Mouse (Mus musculus) MN1 (cell line): ENCODE results near the gene Mum1l1.
"Not testable (repeated sequence)": the region's sequence is repeated elsewhere in the genome, so short reads cannot be mapped to it uniquely, and the experiment has no call there.

Experiments
- DNase-seq: peaks from one replicate; pipeline ENCODE4 v3.0.0-alpha.2; 2016; ENCODE audit warnings: low spot score

Mum1l1 gene

DNA sequence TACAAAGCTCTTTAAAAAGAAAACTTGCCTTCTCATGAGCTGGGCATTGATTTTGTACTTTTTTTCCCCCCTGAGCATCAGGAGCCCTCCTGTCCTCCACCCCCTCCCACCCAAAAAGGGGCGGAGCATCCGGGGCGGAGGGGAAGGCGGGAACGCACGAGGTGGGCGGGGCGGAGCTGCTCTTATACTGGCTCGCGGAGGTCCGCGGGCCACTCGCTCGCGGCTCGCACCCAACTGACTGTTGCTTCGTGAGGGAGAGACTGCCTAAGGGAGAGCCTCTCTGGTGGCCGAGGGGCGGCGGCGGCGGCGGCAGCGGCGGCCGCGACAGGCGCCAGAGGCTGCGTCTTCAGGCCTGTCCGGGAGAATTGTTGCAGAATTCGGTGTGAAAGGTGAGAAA is at the start of gene Mum1l1:
Gene Mum1l1 (plus strand): TSS at position 214 of the 397 bp plus-strand sequence.
- DNase-seq: no peak

- DNase-seq: no peak
These were observed 30.9 kb upstream of the Mum1l1 start, which contains the start of gene 4933428M09Rik for GRCm38 (mm10) chrX:139178928-139179327. Gene 4933428M09Rik (plus strand): TSS chrX:139179228.

DNA sequence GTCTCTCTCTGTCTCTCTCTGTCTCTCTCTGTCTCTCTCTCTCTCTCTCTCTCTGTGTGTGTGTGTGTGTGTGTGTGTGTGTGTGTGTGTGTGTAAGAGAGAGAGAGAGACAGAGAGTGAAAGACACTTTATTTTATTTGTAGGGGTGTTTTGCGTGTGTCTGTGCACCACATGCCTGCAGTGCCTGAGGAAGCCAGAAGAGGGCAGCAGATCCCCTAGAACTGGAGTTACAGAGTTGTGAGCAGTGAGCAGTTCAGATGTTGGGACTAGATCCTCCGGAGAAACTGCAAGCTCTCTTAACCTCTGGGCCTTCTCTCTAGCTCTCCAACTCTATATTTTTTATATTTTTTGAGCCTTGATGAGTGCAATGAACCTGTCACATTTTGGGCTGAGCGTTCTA is 18.3 kb upstream of the Mum1l1 start:
- DNase-seq: not testable (repeated sequence)

GRCm38 (mm10) chrX:139194572-139195279 is 15.1 kb upstream of the Mum1l1 start:
- DNase-seq: no peak

GRCm38 (mm10) chrX:139209191-139209828 is 532 bp upstream of the Mum1l1 start:
- DNase-seq: not testable (repeated sequence)

DNA sequence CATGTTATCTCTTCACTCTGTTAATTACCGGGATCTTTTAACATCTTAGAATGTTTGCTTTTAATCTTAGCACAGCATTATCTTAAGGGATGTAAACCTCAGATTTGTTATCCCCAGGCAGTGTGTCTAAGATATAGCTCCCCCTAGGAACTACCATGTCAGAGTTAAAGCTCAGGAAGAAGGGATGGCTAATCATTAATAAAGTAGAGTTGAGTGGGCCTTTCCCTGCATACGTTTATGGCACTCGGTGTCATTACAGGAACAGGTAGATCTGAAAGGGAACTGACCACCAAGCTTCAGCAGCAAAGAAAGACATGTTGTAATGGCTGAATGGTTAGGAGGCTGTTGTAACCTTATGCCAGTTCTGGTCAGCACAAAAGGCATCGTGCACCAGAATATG is 4.9 kb downstream of the Mum1l1 start:
- no peak for DNase-seq

GRCm38 (mm10) chrX:139216409-139216808 is 6.6 kb downstream of the Mum1l1 start:
- DNase-seq: no peak

DNA sequence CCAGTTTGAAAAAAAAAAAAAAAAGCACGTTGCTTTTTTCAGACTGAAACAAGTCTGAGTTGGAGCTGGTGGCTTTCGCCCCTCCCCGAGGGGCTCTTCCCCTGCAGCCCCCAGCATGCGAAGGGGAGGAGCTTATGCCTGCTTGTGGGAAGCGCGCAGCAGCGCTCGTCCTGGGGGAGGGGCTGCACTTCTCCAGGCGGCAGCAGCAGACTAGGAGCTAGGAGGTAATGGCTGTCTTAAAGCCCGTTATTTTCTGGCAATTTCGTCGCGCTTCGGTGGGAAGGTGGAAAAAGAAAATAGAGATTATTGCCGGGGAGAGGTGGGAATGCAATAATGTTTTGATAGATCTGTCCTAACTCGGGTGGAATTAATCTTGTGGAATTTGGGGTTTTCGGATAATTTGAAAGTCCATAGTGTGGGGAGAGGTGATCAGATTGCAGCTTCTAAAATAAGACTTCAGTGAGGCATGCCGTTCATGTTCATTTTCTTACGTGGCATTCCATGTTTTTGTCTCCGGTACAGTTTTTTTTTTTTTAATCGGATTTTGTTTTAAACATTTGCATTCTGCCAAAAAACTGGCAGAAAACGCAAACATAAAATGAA is 7.2 kb downstream of the Mum1l1 start:
- no peak for DNase-seq

DNA sequence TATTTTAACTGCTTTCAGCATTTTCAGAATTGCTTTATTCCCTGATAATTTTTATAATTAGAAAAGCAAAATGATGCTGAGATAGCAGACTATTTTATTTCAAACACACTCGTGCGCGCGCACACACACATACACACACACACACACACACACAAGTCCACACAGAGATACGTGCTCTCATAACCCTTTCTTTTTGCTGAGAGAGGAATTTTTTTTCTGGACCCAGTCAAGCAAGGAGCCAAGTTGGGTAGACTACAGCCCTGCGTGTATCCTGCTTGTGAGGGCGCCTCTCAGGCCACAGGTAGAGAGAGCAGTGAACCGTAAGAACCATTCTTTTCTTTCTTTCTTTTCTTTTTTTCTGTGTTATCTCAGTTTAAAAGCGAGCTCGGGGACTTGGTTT is 7.9 kb downstream of the Mum1l1 start:
- DNase-seq: no peak

DNA sequence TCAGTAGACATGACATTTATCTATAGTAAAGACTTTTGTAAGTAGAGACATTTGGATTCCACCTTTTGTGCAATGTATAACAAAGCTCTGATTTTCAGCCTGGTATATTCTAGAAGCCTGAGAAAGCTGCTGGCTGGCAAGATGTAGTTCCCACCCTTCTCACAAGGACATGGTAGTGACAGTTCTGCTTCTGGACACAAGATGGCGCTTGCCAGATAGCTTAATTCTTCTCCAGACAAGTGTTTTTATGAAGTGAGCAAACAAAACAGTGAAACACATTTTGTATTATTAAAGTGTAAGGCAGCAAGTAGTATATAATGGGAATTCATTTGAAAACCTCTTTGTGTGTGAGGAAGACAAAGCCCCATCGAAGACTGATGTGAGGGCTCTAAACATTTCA is 9.2 kb downstream of the Mum1l1 start:
- DNase-seq: no peak

GRCm38 (mm10) chrX:139220830-139221229 is 11.0 kb downstream of the Mum1l1 start:
- DNase-seq: no peak

DNA sequence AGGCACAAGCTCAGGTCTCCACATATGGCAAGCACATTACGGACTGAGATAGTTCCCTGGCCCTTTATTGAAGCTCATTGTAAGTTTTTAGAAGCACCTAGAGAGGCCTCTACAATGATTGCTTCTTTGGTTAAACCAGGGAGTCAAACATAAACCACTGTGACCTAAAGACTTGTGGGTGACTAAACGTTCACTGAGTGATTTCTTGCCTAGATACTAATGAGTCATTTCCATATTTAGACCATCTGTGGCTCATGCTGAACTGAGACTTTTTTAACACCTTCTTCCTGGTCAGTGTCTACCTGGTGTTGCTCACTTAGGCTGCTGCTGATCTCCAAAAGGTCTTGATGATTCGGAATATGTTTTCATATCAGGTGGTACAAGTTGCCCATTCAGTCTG is 12.1 kb downstream of the Mum1l1 start:
- no peak for DNase-seq

DNA sequence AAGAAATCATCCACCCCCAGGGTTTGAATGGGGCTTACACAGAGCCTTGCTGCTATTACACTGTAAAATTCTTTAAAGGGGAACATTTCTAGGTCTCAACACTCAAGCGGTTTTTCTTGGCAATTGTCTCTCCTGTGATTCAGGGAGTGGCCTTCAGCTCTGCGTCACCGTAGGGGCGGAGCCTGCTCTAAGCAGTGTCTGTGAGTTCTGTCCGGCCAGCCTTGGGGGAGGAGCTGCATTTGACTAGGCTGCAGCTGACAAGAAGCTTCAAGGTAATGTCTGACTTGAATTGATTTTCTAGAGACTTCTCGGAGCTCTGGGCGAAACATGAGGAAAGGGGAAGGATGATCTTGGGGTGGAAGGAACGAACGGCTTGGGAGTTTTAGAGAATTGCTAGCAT is 21.3 kb downstream of the Mum1l1 start:
- DNase-seq: no peak

DNA sequence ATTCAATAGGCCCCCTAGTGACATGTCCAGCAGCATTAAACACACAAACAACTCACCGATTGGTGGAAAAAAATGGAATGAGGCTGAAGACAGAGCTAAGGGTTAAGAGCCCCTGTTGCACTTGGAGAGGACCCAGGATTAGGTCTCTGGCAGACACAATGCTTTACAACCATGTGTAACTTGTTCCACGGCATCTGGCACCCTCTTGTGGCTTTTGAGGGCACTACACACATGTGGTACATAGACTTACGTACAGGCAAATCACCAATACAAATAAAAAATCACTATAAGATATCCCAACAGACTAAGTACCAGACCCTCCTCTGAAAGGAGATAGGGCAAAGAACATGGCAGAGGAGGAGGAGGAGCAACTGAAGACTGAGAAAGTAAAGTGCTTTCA is 37.5 kb downstream of the Mum1l1 start:
- no peak for DNase-seq

- DNase-seq: no peak
These were observed 47.2 kb downstream of the Mum1l1 start for GRCm38 (mm10) chrX:139257072-139257471.

GRCm38 (mm10) chrX:139281966-139282365 is 72.1 kb downstream of the Mum1l1 start:
- no peak for DNase-seq
